Mouse (Mus musculus): ENCODE results near the gene Klk1b4. TPM values are rescaled to one million over a fixed set of nuclear protein-coding genes. Genes with fewer than 3 reads are reported as not detected.

The Klk1b4 gene
- polyA plus RNA-seq, 1 experiment from 2014 or later = not detected

Other genes with a start within 250 kb of the Klk1b4 start
- not detected in 2 replicates for gene Klk1b1, start 240.7 kb upstream of the Klk1b4 start, polyA plus RNA-seq (2014; fragmentation: Nextera tagmentation; extraction: Ambion mirVana)
- gene Klk1b9, start 231.4 kb upstream of the Klk1b4 start, polyA plus RNA-seq (2014; fragmentation: Nextera tagmentation; extraction: Ambion mirVana) = not detected in 2 replicates
- gene Klk1b11, start 211.6 kb upstream of the Klk1b4 start, polyA plus RNA-seq (2014; fragmentation: Nextera tagmentation; extraction: Ambion mirVana) = not detected in 2 replicates
- 1.2 and 2.2 TPM in 2 replicates for gene Klk1b26, start 195.3 kb upstream of the Klk1b4 start, polyA plus RNA-seq (2014; fragmentation: Nextera tagmentation; extraction: Ambion mirVana)
- gene Klk1b27, start 155.1 kb upstream of the Klk1b4 start, polyA plus RNA-seq (2014; fragmentation: Nextera tagmentation; extraction: Ambion mirVana) = not detected in 2 replicates
- gene Klk1b21, start 105.1 kb upstream of the Klk1b4 start, polyA plus RNA-seq (2014; fragmentation: Nextera tagmentation; extraction: Ambion mirVana) = not detected in 2 replicates
- not detected in 2 replicates for gene Klk1b22, start 94.8 kb upstream of the Klk1b4 start, polyA plus RNA-seq (2014; fragmentation: Nextera tagmentation; extraction: Ambion mirVana)
- gene Klk1b16, start 70.7 kb upstream of the Klk1b4 start, polyA plus RNA-seq (2014; fragmentation: Nextera tagmentation; extraction: Ambion mirVana) = not detected in 2 replicates
- not detected in 2 replicates for gene Klk1b24, start 19.2 kb upstream of the Klk1b4 start, polyA plus RNA-seq (2014; fragmentation: Nextera tagmentation; extraction: Ambion mirVana)
- not detected in 2 replicates for gene Klk1b3, start 9.2 kb upstream of the Klk1b4 start, polyA plus RNA-seq (2014; fragmentation: Nextera tagmentation; extraction: Ambion mirVana)
- not detected in 2 replicates for gene Klk1b5, start 8.5 kb downstream of the Klk1b4 start, polyA plus RNA-seq (2014; fragmentation: Nextera tagmentation; extraction: Ambion mirVana)
- not detected in 2 replicates for gene Klk1, start 17.9 kb downstream of the Klk1b4 start, polyA plus RNA-seq (2014; fragmentation: Nextera tagmentation; extraction: Ambion mirVana)
- not detected in 2 replicates for gene Gm36864, start 28.7 kb downstream of the Klk1b4 start, polyA plus RNA-seq (2014; fragmentation: Nextera tagmentation; extraction: Ambion mirVana)
- gene 1700028J19Rik, start 39.3 kb downstream of the Klk1b4 start, polyA plus RNA-seq (2014; fragmentation: Nextera tagmentation; extraction: Ambion mirVana) = 0.83 and 1.1 TPM in 2 replicates
- 117 and 144 TPM in 2 replicates for gene 2410002F23Rik, start 39.3 kb downstream of the Klk1b4 start, polyA plus RNA-seq (2014; fragmentation: Nextera tagmentation; extraction: Ambion mirVana)
- 0.92 and 0.96 TPM in 2 replicates for gene Acp4, start 49.9 kb downstream of the Klk1b4 start, polyA plus RNA-seq (2014; fragmentation: Nextera tagmentation; extraction: Ambion mirVana)
- not detected in 2 replicates for gene Gm15517, start 54.0 kb downstream of the Klk1b4 start, polyA plus RNA-seq (2014; fragmentation: Nextera tagmentation; extraction: Ambion mirVana)
- gene Clec11a, start 99.5 kb downstream of the Klk1b4 start, polyA plus RNA-seq (2014; fragmentation: Nextera tagmentation; extraction: Ambion mirVana) = 27.3 and 34.6 TPM in 2 replicates
- 3.6 and 3.7 TPM in 2 replicates for gene Shank1, start 102.8 kb downstream of the Klk1b4 start, polyA plus RNA-seq (2014; fragmentation: Nextera tagmentation; extraction: Ambion mirVana)
- 2.4 and 2.6 TPM in 2 replicates for gene Syt3, start 176.7 kb downstream of the Klk1b4 start, polyA plus RNA-seq (2014; fragmentation: Nextera tagmentation; extraction: Ambion mirVana)
- 0.33 and 0.80 TPM in 2 replicates for gene 1700008O03Rik, start 178.4 kb downstream of the Klk1b4 start, polyA plus RNA-seq (2014; fragmentation: Nextera tagmentation; extraction: Ambion mirVana)
- gene Lrrc4b, start 221.6 kb downstream of the Klk1b4 start, polyA plus RNA-seq (2014; fragmentation: Nextera tagmentation; extraction: Ambion mirVana) = 1.8 and 2.1 TPM in 2 replicates